Mouse (Mus musculus) T-helper 2 cell (primary cell): ENCODE data around the gene Emc10.

Experiments
- in situ Hi-C: fragments of 300-600 bp; cut with MboI, MseI; formaldehyde crosslinking; loops from one replicate; pipeline ENCODE4 v1.15.1; 2025; ENCODE audit warnings: high pct_unique_total_duplicates

The Emc10 gene

GRCm38 (mm10) chr7:44495992-44496770 is at the start of gene Emc10, which contains the start of gene Fam71e1:
Gene Emc10 (minus strand): TSS chr7:44496529.
Gene Fam71e1 (plus strand): TSS chr7:44496581.
- in situ Hi-C loops, result loop anchor here (5.0 to 10.0 kb wide), 2 partner anchors 56 to 821 kb away; partner anchors contain the start of genes Ctu1 and Nr1h2

GRCm38 (mm10) chr7:44543071-44543470 is 46.7 kb upstream of the Emc10 start:
- in situ Hi-C loops, result no loop called here

DNA sequence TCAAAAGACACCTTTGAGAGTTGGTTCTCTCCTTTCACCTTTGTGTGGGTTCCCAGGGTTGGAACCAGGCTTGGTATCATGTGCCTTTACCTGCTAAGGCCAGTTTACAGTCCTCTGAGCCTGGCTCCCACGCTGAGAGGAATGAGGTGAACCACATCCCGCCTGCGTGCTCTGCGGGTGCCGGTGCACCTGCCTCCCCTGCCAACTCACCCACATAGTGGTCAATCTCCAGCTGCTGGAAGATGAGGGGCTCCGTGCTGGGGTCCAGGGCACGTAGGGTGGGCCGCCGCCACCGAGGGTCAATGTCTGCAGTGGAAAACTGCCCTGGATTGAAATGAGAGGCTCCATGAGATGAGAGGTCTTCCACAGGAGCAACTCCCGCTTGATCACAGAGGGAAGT is 46.2 kb upstream of the Emc10 start:
- in situ Hi-C loops, result no loop called here

DNA sequence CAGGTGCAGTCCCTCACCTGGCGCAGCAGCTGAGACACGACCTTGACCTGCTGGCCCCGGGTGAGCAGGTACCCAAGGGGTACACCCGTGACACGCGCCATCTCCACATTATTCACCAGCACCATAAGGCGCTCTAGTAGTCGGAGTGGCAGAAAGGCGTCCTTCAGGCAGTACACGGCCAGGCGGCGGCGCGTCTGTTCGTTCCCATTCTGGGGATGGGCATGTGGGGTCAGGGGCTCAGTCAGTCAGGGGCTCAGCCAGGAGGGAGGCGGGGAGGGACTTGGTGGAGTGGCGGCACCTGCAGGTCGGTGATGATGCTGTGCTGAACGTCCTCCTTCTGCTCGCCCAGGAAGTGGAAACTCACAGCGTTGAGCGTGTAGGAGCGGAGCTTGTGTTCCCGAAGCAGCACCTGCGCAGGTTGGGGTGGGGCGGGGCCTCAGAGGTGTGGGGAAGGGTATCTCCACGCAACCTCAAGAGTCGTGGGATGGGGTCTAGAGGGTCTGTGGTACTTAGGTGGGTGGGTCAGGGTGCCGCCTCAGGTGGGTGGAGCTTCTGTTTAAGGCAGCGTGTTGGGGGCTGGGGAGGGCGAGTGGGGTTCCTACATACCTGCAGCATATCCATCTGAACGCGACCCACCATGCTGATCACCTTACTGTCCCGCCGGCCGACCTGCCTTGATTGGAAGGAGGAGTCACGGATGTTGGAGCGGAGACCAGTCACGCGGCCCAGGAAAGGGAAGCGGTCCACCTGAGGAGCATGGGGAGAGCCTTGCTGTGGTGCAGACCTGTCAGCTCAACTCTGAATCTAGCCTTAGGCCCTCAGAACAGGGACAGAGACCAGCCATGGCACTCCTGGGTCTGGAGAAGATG is 42.7 kb upstream of the Emc10 start:
- in situ Hi-C loops, result no loop called here

DNA sequence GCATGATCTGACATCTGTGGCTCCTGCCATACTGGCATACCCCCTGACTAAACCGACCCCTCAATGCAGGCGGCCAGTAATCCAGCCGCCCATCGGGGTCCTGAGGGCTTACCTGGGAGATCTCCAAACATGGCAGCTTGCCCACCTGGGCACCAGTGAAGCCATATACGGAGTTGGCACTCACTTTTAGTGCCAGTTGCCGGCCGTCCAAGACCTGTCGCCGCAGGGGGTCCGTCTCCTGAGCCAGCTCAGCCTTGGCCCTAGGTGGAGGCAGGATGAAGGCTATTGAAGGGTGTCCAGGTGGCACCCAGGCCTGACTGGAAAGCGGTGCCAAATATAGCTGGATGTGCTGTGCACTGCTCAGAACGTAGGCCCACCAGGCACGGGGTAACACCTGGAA is 41.2 kb upstream of the Emc10 start:
- in situ Hi-C loops, result no loop called here

DNA sequence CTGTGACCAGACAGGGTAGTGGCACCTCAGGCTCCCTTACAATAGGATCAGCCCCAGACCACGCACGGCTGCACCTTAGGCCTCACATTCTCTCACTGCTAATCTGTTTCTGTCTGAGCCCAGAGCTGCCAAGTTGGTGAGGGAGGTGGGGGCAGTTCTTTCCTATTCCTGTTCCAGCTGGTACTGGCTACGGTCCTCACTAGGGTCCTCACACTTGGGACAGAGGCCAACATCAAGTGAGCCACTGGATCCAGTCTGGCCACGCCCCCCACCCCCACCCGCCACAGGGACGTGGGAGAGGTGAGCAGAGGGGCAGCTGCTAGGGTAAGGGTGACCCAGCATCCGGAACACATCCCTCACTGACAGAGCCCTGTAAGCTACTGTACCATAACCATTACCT is 40.7 kb upstream of the Emc10 start:
- in situ Hi-C loops, result no loop called here

GRCm38 (mm10) chr7:44536590-44536968 is 40.2 kb upstream of the Emc10 start:
- in situ Hi-C loops, result no loop called here

DNA sequence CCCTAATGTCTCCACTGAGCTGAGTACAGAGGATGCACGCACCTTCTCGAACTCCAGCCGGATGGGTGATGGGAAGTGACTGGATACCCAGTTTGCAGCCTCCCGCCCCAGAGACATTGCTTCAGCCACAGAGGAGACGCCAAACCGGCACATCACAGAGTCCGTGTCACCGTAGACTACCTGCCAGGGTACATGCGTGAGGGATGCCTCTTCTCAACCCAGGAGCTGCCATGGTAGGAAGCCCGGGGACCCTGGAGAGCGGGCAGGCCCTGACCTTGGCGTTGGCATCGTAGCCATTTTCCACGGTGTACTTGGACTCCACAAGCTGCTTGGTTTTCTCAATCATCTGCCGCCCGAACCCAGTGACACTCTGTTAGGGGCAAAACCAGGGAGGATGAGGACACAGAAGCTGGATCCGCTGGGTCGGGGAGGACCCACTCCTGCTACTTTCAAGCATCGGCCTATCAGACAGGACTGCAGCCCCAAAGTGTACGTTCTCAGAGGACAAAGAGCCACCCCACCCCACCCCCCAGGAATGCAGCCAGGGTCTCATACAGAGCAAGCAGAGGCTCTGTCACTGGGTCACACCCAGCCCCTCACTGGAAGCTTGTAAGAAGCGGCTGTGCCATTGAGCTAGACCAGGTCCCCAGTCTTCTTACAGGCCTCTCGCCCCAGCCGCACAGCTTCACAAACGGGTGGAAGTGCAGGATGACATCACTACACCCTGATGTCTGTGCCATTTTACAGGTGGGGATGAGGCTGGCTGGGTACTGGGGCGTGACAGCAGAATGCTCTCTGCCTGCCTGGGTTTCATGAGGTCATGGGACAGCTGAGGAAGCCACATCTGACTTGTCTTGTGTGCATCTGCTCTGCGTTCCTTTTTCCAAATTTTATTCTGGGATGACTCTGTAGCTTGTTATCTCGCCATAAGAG is 39.6 kb upstream of the Emc10 start:
- in situ Hi-C loops, result no loop called here

- in situ Hi-C loops, result no loop called here
These were observed 38.5 kb upstream of the Emc10 start for GRCm38 (mm10) chr7:44534656-44535441.

GRCm38 (mm10) chr7:44534242-44534641 is 37.9 kb upstream of the Emc10 start:
- in situ Hi-C loops, result no loop called here

- in situ Hi-C loops, result no loop called here
These were observed 37.4 kb upstream of the Emc10 start for GRCm38 (mm10) chr7:44533746-44534045.

GRCm38 (mm10) chr7:44532918-44533745 is 36.8 kb upstream of the Emc10 start:
- in situ Hi-C loops, result no loop called here

DNA sequence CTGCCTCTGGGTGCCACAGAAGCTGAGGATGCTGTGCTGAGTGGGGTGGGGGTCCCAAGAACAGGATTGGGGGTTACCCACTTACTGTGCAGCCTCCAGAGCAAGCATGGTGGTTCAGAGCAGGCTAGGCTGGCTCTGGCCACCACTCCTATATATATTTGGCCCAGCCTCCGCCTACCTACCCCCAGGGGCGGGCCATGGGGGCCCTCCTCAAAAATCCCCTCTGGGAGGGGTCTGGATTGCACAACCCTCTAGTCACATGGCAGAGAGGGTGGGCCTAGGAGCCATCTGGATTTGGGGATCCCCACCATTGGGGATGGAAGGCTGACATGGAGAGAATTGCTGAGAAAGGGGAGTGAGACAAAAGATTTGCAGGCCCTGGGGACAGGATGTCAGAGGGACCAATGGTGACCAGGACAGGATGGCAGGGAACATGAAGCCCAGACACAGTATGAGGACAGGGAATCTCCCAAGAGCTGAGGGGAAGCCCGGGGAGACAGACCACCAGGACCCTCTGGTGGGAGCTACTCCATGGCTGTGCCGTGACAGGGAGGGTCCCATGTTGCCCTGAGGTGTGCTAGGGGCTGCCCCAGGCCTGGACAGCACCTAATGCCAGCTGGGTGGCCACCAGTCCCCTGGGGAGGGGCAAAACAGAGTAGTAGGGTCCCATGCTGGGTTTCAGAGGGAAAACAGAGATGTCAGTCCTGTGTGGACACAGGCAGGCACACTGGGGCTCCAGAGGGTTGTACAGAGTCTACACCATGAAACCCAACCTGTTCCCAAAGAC is 35.8 kb upstream of the Emc10 start, which contains the start of gene Spib:
Gene Spib (minus strand): TSS at position 126 of the 787 bp plus-strand sequence.
- in situ Hi-C loops, result no loop called here

DNA sequence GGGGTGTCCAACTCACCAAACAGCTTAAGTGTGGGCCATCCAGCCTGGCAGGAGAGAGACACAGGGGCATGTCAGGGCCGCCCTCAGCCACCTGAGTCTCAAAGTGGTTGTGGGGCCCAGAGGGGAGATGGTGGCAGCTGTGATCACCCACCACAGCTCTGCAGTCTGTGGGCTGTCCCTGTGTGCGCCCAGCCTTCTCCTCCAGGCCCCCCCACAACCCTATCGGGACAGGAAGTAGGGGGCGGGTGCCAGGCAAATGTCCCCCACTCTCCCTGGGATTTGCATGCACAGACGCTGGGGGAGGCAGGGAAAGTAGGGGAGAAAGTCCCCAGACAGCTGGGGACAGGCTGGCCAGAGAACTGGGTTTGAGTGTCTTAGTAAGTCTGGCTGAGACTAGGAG is 34.9 kb upstream of the Emc10 start:
- in situ Hi-C loops, result no loop called here

DNA sequence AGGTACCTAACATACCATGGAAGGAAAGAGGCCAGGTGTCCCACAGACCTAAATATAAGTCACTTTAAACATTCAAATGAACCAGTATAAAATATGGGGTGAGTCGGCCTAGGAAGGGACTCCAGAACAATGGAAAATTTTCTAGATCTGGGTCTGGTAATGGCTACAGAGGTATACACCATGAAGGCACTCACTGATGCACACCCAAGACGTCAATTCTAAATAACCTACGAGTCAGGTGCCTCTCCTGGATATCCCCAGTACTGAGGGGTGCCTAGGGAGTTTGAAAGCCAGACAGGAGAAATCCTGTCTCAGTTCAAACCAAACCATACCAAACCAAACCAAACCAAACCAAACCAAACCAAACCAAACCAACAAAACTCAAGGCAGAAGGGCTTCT is 34.2 kb upstream of the Emc10 start:
- in situ Hi-C loops, result no loop called here

DNA sequence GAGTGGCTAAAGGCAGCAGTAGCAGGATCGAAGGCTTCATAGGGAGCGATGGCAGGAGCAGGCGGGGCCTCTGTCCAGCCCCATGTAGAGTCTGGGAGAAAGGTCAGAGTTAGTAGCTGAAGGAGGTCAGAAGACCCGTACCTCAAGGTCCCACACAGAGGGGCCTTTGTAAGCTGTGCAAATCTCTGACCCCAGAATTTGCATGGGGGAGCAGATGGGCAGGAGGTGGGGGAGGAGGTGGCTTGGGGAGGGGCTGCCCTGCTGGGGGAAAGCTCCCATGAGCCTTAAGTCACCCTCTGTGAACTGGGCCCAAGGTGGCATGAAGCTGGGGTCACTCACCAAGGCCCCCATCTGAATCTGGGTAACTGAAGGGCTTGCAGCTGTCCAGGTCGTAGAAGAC is 33.2 kb upstream of the Emc10 start:
- in situ Hi-C loops, result no loop called here

GRCm38 (mm10) chr7:44527483-44528398 is 31.4 kb upstream of the Emc10 start:
- in situ Hi-C loops, result no loop called here
